Mouse (Mus musculus): Measurements from ENCODE around the gene Nek1. TPM values are rescaled to one million over a fixed set of nuclear protein-coding genes. Genes with fewer than 3 reads are reported as not detected.

The Nek1 gene
- 10 to 100 TPM in 1 of 2 experiments, 1 to 10 TPM in 1; 9.2 to 11.9 TPM for polyA plus RNA-seq (2017; shearing (Covaris generic))

GRCm38 (mm10) chr8:60992910-60993638 is at the start of gene Nek1:
TSS of gene Nek1 (plus strand) at chr8:60993195.

GRCm38 (mm10) chr8:60982701-60983687 is 10.0 kb upstream of the Nek1 start, which contains the start of gene Clcn3:
TSS of gene Clcn3 (minus strand) at chr8:60983300.

Other genes with a start within 250 kb of the Nek1 start
- gene Hpf1, start 102.8 kb upstream of the Nek1 start, polyA plus RNA-seq (2017; shearing (Covaris generic)): 10 to 100 TPM; 72.5 to 79.4 TPM
- gene Clcn3, start 9.9 kb upstream of the Nek1 start, polyA plus RNA-seq (2017; shearing (Covaris generic)): 10 to 100 TPM; 30.5 to 36.0 TPM
- 10 to 100 TPM in 1 of 2 experiments, 1 to 10 TPM in 1; 7.4 to 10.2 TPM for gene Sh3rf1, start 230.7 kb downstream of the Nek1 start, polyA plus RNA-seq (2017; shearing (Covaris generic))